Mouse (Mus musculus) cortical plate, adult 2 months (tissue): ENCODE measurements around the gene Pex3. TPM values are rescaled to one million over a fixed set of nuclear protein-coding genes. Genes with fewer than 3 reads are reported as not detected.
"Not testable (repeated sequence)": the region's sequence is repeated elsewhere in the genome, so short reads cannot be mapped to it uniquely, and the experiment has no call there.

Experiments
- H3K27ac ChIP-seq: fragments of 200-500 bp; 2 replicates; pipeline ENCODE4 v1.5.1; 2012; ENCODE audit warnings: low read length, control low read depth, inconsistent platforms; ENCODE audit not compliant: insufficient read depth
- H3K4me1 ChIP-seq: fragments of 200-500 bp; 2 replicates; pipeline ENCODE4 v1.6.1; 2011; ENCODE audit warnings: low read length; ENCODE audit not compliant: control insufficient read depth, insufficient read depth
- H3K4me3 ChIP-seq: fragments of 200-500 bp; 2 replicates; pipeline ENCODE4 v1.5.1; 2011; ENCODE audit warnings: mild to moderate bottlenecking, low read length, control low read depth; ENCODE audit not compliant: insufficient read depth
- CTCF ChIP-seq: fragments of 200-500 bp; IDR thresholded peaks from 2 replicates; pipeline ENCODE4 v1.5.1; 2011; ENCODE audit warnings: mild to moderate bottlenecking, control low read depth, low read length; ENCODE audit not compliant: insufficient read depth; ENCODE audit errors: extremely low read depth
- POLR2A ChIP-seq: fragments of 200-500 bp; IDR thresholded peaks from 2 replicates; pipeline ENCODE4 v1.6.1; 2011; ENCODE audit warnings: mild to moderate bottlenecking, low read length, control low read depth; ENCODE audit not compliant: insufficient read depth; ENCODE audit errors: extremely low read depth
- polyA plus RNA-seq: library from polyadenylated mRNA; depleted of rRNA; stranded (reverse); fragments of >200 nt; gene quantifications from 2 replicates; pipeline ENCODE4 v1.2.3, GENCODE M21; 2012

The Pex3 gene
- polyA plus RNA-seq, 1 experiment = 30.3 TPM

DNA sequence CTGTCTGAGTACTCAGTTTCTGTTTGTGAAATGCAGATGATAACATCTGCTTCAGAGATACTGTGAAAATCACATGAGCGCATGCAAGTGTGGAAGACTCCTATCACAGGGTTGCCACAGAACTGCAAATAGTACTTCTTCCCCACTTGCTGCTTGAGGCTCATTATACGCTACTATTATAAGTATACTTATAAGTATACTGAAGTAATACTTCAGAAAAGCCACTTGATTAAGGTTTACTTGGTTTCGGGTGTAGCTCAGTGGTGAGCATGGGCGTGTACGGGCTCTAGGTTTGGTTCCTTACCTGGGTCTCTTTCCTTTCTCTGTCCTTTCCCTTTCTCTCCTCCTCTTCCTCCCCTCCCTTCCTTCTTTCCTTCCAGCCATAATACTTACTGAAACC, 11.2 kb downstream of the Pex3 start:
- Histone ChIP-seq H3K4me3 (no peak overlapping the region), H3K27ac (no peak overlapping the region), H3K4me1 (no peaks in the 10 kb centered on the region)
- no peak for TF ChIP-seq POLR2A
- TF ChIP-seq CTCF = no peak

DNA sequence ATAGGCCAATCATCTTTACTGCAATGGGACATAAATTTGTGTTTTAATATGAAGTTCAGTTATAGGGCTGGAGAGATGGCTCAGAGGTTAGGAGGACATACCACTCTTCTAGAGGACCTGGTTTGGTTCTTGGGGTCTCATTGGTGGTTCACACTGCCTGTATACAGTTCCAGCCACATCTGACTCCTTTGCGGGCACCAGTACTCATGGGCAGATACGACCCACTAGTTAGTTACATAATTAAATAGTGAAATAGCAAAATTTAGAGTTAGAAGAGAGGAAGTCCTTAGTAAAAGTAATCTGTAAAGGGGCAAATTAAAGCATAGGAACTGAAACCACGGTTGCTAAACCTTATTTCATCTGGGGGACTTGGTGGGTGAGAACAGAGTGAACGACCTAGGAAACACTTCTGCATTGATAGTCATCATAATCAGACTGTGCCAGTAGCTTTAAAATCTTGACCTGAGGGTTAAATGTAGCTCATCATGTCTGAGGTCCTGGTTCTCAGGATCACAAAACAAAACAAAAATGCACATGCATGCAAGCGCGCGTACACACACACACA, 13.1 kb downstream of the Pex3 start:
- no peak for TF ChIP-seq POLR2A
- no peak for TF ChIP-seq CTCF
- Histone ChIP-seq H3K27ac (no peak overlapping the region), H3K4me1 (no peaks in the 10 kb centered on the region), H3K4me3 (no peak overlapping the region)

DNA sequence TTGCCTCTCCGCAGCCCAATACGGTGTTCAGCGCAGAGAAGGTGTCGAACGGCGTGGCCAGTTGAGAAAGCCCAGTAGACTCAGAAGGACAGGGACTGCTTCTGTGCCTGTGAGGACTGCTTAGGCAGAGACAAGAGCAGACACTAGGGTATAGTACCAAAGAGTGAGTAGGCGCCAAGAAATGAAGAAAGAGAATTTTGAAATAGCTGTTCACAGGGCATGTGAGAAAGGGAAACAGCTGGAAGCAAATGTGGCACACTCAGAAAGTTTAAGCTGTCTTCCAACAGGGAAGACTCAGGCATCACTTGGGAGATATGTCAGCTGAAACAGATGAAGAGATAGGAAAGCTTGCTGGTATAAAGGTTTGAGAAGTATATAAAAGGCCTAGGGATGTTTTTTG, 16.2 kb downstream of the Pex3 start:
- TF ChIP-seq POLR2A (no peak), CTCF (no peak)
- Histone ChIP-seq H3K4me1 (no peaks in the 10 kb centered on the region), H3K27ac (no peak overlapping the region), H3K4me3 (no peak overlapping the region)

GRCm38 (mm10) chr10:13534751-13535150, 18.2 kb downstream of the Pex3 start:
- TF ChIP-seq POLR2A (no peak), CTCF (no peak)
- H3K27ac ChIP-seq = no peak overlapping the region
- H3K4me3 ChIP-seq = no peak overlapping the region
- no peaks in the 10 kb centered on the region for H3K4me1 ChIP-seq

DNA sequence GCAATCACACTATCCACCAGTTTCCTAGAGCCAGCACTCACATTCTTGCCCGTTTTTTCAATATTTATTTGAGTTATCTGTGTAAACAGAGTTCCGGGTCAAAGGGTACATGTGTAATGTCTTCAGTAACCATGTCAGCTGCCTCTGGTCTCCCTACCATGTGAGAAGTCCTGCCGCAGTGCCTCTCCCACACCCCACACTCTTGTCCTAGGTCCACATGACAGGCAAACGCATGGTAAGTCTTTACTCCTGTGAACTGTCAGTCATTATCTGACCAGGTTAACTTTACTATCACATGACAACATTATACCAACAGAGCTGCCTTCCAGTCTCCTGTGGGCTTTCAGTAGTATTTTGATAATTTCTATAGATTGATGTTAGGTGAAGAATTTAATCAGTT, 24.8 kb downstream of the Pex3 start:
- H3K4me1 ChIP-seq = no peaks in the 10 kb centered on the region
- no peak overlapping the region for H3K4me3 ChIP-seq
- H3K27ac ChIP-seq = no peak overlapping the region
- TF ChIP-seq POLR2A (no peak), CTCF (no peak)

DNA sequence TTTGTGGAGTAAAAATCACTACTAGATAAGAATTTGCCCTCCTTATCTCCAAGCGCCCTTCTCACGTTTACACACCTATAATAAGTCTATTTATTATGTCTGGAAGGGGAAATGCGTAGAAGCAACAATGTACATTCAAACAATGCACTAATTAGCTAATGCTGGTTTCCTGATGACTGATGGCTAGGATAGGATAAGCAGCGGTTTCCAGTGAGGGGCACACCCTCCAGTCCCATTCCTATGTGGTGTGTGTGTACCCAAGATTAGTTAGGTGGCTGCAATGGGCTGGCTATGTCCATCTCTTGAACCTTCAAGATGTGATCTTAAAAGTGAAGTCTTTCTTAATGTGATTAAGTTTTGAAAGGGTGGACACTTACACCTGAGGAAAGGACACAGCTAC, 31.1 kb downstream of the Pex3 start:
- H3K4me1 ChIP-seq = no peaks in the 10 kb centered on the region
- no peak for TF ChIP-seq POLR2A
- no peak for TF ChIP-seq CTCF
- H3K4me3 ChIP-seq = no peak overlapping the region

DNA sequence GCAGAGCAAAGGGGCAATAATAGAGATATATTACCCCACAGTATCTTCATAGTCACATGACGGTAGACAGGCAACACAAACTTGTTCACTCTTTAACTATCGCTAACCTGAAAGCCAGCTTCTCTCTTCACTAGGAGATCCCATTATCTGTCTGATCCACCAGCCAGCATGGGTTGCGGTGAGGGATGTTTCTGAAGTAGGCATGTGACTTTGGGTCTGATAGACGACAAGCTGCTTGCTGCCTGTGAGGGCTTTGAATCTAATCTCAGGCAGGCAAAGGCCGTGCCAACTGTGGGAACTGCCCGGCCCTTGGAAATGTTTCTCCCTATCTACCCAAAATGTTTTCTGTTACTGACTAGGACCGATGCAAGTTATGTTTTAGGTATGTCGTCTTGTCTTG, 50.6 kb downstream of the Pex3 start:
- Histone ChIP-seq H3K4me1 (peaks cover 6% of the 10 kb centered on the region), H3K4me3 (no peak overlapping the region; the same call in 1 of the 2 replicates), H3K27ac (no peak overlapping the region)
- TF ChIP-seq CTCF (no peak), POLR2A (no peak)

More for the DNA sequence above, 31.1 kb downstream of the Pex3 start:
- H3K27ac ChIP-seq = no peak overlapping the region

DNA sequence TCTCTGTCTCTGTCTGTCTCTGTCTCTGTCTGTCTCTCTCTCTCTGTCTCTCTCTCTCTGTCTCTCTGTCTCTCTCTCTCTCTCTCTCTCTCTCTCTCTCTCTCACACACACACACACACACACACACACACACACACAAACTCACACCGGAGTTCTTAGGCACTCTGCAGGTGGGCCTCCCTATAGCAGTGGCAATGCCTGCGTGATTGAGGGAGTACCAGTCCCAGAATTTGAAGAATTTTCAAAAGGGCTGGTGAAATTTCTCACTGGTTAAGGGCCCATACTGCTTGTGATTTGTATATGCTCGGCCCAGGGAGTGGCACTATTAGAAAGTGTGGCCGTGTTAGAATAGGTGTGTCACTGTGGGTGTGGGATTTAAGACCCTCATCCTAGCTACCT, 51.4 kb downstream of the Pex3 start:
- H3K4me1 ChIP-seq, H3K27ac ChIP-seq: not testable (repeated sequence)
- H3K4me3 ChIP-seq = peak overlapping the region; percentile 82

DNA sequence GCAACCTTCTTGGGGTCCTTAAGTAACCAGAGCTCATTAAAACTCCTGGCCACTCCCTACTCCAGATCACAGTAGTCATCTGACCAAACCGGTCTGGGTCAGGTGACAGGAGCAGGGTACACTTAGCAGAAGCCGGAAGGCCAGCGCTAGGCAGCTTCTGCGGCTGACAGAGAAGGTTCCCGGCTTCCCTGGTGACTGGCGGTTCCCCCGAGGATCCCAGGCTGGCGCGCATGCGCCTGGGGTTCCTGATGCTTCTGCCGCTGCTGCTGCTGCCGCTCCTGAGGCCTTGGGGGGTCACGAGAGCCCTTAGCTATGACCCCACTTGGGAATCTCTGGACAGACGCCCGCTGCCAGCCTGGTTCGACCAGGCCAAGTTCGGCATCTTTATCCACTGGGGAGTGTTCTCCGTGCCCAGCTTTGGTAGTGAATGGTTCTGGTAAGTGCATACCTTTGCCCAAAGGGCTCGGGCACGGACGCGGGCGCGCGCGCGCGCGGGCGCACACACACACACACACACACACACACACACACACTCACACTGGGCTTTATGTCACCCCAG, 51.9 kb downstream of the Pex3 start:
- TF ChIP-seq CTCF (no peak), POLR2A (peak; percentile 62)
- Histone ChIP-seq H3K4me1 (peaks cover 6% of the 10 kb centered on the region), H3K4me3 (peak overlapping the region; percentile 82), H3K27ac (peak overlapping the region; percentile 48; the same call in 1 of the 2 replicates)

DNA sequence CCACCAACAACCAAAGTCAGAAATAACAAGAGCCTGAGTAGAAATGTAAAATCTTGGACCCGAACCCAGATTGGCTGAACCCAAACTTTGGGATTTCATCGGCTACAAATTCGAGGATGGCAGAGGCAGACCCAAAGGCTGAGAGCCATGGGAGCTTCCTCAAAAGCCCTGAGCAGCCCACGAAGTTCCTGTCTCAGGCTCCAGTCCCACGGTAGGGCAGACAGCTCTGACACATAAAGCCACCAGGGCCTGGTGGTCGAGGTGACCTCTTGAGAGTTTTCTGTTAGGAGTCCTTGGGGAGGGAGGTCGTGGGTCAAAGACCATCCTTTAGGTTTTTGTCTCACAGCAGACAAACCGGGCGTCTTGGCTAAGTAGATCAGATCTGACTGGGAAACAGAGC, 52.5 kb downstream of the Pex3 start:
- peaks cover 6% of the 10 kb centered on the region for H3K4me1 ChIP-seq
- peak overlapping the region; percentile 82 for H3K4me3 ChIP-seq
- no peak for TF ChIP-seq CTCF
- no peak for TF ChIP-seq POLR2A
- no peak overlapping the region for H3K27ac ChIP-seq

DNA sequence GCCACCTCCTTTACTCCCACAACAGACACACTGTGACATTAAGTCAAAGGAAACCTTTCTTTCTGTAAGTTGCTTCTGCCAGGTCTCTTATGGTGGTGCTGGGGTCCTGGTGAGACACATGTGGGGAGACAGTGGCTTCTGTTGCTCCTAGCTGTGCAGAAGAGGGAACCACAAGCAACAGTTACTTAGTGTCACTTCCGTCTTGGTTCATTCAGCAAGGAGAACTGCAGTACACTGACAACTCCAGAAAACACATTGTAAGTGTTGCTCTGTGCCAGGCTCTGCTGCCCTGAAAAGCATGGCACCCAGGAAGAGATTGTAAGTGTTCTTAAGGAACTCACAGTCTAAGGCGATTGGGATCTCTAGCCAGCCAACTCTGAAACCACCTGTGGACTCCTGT, 53.6 kb downstream of the Pex3 start, which contains the start of gene Fuca2:
Fuca2 (plus strand) TSS at position 210 of the 400 bp plus-strand sequence.
- peaks cover 6% of the 10 kb centered on the region for H3K4me1 ChIP-seq
- H3K27ac ChIP-seq = no peak within 1 kb of the TSS
- TF ChIP-seq CTCF (no peak), POLR2A (no peak)
- H3K4me3 ChIP-seq = no peak within 1 kb of the TSS
